Mouse (Mus musculus) granulocyte monocyte progenitor cell, adult 5-6 weeks (primary cell): ENCODE data around the gene Tuba1c. TPM values are rescaled to one million over a fixed set of nuclear protein-coding genes. Genes with fewer than 3 reads are reported as not detected.
A peak's percentile ranks its signal among the peaks of the same experiment; 100 is the strongest.
"Not testable (repeated sequence)": the region's sequence is repeated elsewhere in the genome, so short reads cannot be mapped to it uniquely, and the experiment has no call there.

Source experiments
- ATAC-seq: replicated peaks from 2 replicates; pipeline ENCODE4 v1.8.0; 2016; ENCODE audit warnings: mild to moderate bottlenecking, moderate TSS enrichment, inconsistent platforms; ENCODE audit not compliant: poor library complexity, severe bottlenecking
- total RNA-seq, 2 experiments: library from RNA; stranded (forward) in 1 of 2; stranded (reverse) in 1 of 2; fragments of 200-712, 200-1000 nt in 1 of 2; fragments of >200 nt in 1 of 2; fragmentation: Nextera tagmentation in 1 of 2; gene quantifications; 2 replicates each; pipeline ENCODE4 v1.2.3; 2014 to 2017

Tuba1c gene
- total RNA-seq, 2 experiments from 2014 or later: 120 to 131 TPM

DNA sequence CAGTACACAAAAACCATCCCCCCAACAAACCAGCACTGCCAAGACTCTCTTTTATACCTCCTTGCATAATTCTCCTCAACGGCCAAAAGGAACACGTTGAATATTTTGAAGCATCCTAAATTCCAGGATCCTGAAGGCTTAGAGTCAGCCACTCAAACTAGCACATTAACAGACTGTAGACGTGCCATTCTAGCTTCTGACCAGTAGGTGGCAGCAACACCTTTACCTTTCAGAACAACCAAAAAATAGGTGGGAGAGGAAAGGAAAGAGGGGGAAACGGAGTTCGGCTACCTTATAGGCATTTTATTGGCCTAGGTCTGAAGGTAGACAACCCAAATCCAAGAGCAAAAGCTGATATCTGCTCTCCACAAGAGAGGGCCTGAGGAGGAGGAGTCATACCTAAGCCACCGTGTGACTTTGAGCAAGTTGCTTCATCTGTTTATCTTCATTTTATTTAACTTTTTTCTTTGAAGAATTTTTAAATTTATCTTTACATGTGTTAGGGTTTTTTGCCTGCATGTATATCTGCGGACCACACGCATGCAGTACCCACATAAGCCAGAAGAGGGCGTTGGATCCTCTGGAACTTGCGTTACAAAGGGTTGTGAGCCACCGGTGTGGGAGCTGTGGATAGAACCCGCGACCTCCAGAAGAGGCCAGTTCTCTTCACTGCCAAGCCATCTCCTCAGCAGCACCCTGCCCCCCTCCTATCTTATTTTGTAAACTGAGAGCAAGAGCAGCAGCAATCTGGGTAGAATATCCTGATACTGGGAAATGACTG, 20.0 kb downstream of the Tuba1c start:
- ATAC-seq: peak; percentile 61

DNA sequence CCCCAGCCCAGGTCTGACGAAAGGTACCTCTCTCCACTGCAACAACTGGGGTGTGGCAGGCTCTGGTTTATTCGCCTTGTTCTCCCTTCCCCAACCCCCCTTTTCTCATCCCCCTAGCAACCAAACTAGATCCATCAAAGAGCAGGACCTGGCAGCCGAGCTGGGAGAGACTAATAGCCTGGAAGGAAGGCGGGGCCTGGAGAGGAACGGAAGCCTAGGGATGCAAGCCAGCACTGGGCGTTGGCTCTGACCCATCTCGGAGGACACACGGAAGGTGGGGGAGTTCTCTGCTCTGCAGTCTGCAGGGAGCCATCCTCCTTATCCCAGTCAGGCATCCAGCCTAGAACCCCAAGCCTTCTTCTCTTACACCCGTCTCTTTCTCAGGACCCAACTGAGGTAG, 23.7 kb downstream of the Tuba1c start:
- ATAC-seq: no peak

GRCm38 (mm10) chr15:99055040-99055439, 25.3 kb downstream of the Tuba1c start, which contains the start of gene Prph:
Gene Prph, plus strand, starts transcription at chr15:99055174.
- no peak for ATAC-seq

DNA sequence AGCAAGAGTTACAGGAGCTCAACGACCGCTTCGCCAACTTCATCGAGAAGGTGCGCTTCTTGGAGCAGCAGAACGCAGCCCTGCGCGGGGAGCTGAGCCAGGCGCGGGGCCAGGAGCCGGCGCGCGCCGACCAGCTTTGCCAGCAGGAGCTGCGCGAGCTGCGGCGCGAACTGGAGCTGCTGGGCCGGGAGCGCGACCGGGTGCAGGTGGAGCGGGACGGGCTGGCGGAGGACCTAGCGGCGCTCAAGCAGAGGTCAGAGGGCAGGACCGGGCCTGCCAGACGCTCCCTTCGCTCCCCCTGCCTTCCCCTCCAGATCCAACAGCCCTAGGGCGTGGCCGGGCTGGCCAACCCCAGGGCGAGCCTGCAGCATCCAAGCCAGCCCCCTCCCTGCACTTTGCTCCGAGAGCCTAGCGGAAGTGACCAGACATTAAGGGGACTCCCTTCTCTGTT, 25.8 kb downstream of the Tuba1c start:
- peak; percentile 66 for ATAC-seq

DNA sequence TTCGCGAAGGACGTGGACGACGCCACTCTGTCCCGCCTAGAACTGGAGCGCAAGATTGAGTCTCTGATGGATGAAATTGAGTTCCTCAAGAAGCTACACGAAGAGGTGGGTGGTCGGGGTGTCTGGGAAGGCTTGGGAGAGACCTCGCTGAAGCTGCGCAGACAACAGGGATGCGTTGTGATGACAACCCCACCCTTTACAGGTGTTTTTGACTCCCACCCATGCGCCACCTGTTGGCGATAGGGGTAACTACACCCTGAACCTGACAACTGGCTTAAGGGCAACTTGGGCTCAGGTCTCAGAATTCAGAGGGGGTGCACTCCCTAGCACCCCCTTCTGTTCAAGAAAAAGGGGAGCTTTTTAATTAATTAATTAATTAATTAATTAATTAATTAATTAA, 26.6 kb downstream of the Tuba1c start:
- no peak for ATAC-seq

DNA sequence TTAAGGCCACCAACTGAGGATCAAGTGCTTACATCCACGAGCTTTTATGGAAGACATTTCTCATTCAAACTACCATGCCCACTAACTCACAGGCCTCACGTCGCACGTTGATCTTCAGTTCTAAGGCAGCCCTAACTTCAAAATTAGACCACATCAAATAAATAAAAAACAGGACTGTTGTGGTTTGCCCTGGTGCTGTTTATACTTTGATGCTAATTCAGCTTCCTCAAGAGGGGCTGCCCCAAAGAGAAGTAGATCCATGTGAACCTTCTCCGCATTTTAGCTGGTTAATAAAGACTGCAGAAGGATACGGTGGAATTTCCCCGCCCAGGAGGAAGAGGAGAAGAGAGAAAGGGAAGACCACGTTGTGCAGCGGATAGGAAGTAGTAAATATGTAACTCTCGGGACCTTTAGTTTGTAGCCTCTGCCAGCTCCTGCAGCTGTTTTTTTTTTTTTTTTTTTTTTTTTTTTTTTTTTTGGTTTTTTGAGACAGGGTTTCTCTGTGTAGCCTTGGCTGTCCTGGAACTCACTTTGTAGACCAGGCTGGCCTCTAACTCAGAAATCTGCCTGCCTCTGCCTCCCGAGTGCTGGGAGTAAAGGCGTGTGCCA, 36.0 kb downstream of the Tuba1c start:
- no peak for ATAC-seq

GRCm38 (mm10) chr15:99071988-99072387, 42.3 kb downstream of the Tuba1c start:
- no peak for ATAC-seq

- ATAC-seq: no peak
Observed at GRCm38 (mm10) chr15:99074019-99074599, 44.4 kb downstream of the Tuba1c start, which contains the start of gene Troap. Gene Troap, plus strand, starts transcription at chr15:99074575.

DNA sequence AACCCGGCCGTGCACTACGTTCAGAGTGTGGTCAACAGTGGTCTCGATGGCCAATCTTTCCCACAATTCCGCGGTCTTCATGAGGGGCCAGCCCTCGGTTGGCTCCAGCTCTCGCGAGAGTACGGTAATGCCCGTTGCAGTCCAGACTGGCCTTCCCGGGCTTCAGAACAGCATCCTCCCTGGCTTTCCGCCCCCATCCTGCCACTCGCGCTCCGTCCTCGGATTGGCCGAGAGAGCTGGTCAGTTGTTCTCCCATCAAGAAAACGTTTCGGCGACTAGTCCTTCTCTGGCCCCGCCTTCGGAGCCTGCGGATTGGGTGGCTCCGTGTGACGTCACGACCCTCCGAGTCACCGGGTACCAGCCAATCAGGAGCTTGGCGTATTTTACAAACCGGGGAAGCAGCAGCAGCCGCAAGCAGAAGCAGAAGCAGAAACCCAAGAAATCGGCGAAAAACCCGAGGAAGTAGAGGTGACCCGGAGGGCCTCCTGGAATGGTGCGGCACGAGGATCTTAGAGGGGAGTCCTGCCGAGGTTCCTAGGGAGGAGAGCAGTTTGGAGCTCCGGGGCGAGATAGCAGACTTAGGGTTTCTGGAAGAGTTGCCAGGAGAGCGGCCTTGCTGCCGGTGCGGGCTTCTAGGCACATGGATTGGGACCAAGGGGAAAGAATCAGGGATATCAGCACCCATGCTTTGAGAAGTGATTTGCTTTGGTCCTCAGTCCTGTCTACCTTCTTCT, 45.1 kb downstream of the Tuba1c start:
- ATAC-seq: peak; percentile 96

GRCm38 (mm10) chr15:99076011-99076410, 46.3 kb downstream of the Tuba1c start:
- ATAC-seq: not testable (repeated sequence)

DNA sequence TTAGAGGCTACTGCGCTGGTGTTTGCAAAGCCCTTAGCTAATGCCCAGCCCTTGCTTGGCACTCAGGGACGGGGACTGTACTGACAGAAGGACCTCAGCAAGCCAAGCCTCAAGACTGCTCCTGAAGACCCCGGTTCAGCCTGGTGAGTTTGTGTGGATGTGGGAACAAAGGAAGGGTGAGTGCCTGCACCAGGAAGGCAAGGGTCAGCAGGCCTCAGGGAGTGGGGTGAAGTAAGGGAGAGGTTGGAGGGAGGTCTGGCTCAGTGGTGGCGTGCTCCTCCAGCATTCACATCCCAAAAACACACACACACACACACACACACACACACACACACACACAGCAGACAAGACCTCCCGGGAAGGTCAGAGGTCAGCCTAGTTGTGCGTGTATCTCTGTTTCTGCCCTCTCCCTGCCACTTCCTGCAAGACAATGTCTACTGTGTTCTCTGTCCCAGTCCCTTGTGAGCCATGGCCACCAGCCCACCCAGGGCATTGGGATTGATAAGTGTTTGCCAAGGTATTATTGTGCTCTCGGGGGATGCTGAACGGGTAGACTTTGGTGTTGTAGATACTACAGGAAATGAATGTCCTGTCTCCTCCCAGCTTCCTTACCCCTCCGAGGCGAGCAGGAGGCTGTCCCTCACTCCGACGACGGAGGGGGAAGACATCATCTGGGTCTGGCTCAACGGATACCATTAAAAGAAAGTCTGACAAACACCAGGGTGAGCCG, 48.7 kb downstream of the Tuba1c start:
- no peak for ATAC-seq

DNA sequence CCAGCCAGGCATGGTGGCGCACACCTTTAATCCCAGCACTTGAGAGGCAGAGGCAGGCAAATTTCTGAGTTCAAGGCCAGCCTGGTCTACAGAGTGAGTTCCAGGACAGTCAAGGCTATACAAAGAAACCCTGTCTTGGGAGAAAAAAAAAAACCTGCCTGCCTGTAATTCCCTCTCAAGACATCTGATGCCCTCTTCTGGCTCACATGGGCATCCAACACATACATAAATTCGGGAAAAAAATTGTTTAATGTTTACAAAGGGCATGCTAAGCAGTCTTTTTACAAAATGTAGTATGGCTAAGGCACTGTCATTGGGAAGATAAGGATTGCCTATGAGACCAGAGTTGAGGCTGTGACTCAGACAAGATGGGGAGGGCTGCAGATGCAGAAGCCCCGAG, 50.1 kb downstream of the Tuba1c start:
- ATAC-seq: no peak

- no peak for ATAC-seq
Observed at GRCm38 (mm10) chr15:99082322-99082721, 52.6 kb downstream of the Tuba1c start.

- ATAC-seq: no peak
Observed at GRCm38 (mm10) chr15:99082840-99083239, 53.1 kb downstream of the Tuba1c start.

DNA sequence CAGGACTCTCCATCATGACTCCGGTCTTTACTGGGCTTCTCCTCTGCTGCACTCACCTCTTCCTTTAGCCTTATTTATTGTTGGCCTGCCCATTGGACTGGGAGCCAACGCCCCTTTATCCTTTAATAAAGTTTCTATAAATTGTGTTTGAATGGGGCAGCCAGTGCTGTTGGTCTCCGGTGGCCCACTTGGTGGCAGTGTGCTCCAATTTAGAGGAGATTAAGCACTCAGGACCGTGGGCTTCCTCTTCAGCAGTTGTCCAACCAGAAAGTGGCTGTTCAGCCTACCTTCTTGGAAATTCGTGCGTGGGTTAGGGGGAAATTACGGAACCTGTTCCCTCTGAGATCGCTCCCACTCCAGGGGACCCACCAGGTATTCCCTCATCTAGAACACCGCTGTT, 53.6 kb downstream of the Tuba1c start:
- peak; percentile 48; the same call in 1 of the 2 replicates for ATAC-seq

- no peak for ATAC-seq
Observed at GRCm38 (mm10) chr15:99083867-99084557, 54.3 kb downstream of the Tuba1c start.

DNA sequence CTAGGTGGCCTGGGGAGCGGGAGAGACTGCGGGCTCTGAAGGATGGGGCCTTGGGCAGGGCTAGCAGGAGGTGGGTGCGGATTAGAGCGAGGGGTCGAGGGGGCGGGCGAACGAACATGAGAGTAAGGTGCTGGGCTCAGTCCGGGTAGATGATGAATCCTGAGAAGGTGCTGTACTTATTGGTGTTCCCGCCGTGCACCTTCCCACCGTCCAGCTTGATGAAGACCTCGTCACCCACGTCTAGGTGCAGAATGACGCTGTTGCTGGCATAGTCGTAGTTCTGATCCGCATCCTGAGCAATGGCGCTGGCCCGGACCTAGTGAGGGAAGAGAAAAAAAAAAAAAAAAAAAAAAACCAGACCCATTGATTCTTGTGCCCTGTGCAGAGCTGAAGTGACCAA, 54.9 kb downstream of the Tuba1c start:
- ATAC-seq: no peak

DNA sequence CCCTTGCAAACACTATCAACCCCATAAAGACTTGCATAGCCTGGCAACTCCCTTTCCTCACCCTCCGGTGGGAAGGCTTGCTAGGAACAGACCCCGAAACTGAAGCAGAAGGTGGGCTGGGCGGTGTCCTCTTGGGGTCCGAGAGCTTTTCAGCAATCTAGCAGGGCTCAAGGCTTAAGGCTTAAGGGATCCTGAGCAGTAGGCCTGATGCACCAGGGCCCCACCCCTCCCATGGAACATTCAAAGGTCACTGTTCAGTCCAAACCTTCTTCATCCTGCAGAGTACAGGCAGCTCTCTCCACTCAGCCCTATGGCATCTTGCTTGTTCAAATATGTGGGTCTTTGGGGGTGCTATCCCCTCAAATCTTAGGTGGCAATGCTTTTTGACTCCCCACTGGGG, 56.3 kb downstream of the Tuba1c start:
- ATAC-seq: no peak
